Mouse (Mus musculus): ENCODE data around the gene Dnaja3. TPM values are rescaled to one million over a fixed set of nuclear protein-coding genes. Genes with fewer than 3 reads are reported as not detected.

Dnaja3 gene
- polyA plus RNA-seq, 1 experiment: 64.0 TPM

GRCm38 (mm10) chr16:4647651-4648141 is 7.9 kb downstream of the Dnaja3 start:
- H3K27me3 ChIP-seq (ENCODE audit: control insufficient read depth, insufficient read depth, low read length): no peaks in the 10 kb centered on the region
- WGBS: 76% methylated on average over 13 of the region's 13 CpGs
- H3K27ac ChIP-seq (ENCODE audit: insufficient read depth, low read length): no peak overlapping the region

GRCm38 (mm10) chr16:4648416-4649023 is 8.7 kb downstream of the Dnaja3 start:
- Histone ChIP-seq H3K4me1 (ENCODE audit: control insufficient read depth, insufficient read depth, low read length) (peaks cover 26% of the 10 kb centered on the region), H3K27me3 (ENCODE audit: control insufficient read depth, insufficient read depth, low read length) (no peaks in the 10 kb centered on the region), H3K27ac (ENCODE audit: insufficient read depth, low read length) (no peak overlapping the region), H3K4me3 (replicated peaks; ENCODE audit: insufficient read depth, low read depth, low read length) (no peak overlapping the region)
- 85% methylated on average over 28 of the region's 28 CpGs for WGBS
- peak in 1 of 2 experiments; percentile 14 for DNase-seq
- TF ChIP-seq POLR2A (IDR thresholded peaks at IDR 0.05; ENCODE audit: borderline replicate concordance, insufficient read depth, low read length): no peak
- no peak for TF ChIP-seq CTCF (IDR thresholded peaks at IDR 0.05; ENCODE audit: borderline replicate concordance, insufficient read depth, low read depth, low read length)

More at GRCm38 (mm10) chr16:4647651-4648141, 7.9 kb downstream of the Dnaja3 start:
- DNase-seq: peak in 1 of 2 experiments; percentile 12
- Histone ChIP-seq H3K4me1 (ENCODE audit: control insufficient read depth, insufficient read depth, low read length) (peaks cover 26% of the 10 kb centered on the region), H3K4me3 (replicated peaks; ENCODE audit: insufficient read depth, low read depth, low read length) (no peak overlapping the region)
- TF ChIP-seq CTCF (IDR thresholded peaks at IDR 0.05; ENCODE audit: borderline replicate concordance, insufficient read depth, low read depth, low read length): no peak
- TF ChIP-seq POLR2A (IDR thresholded peaks at IDR 0.05; ENCODE audit: borderline replicate concordance, insufficient read depth, low read length): no peak

GRCm38 (mm10) chr16:4649211-4649610 is 9.4 kb downstream of the Dnaja3 start:
- no peak overlapping the region for H3K4me3 ChIP-seq (replicated peaks; ENCODE audit: insufficient read depth, low read depth, low read length)
- WGBS: 82% methylated on average over 5 of the region's 5 CpGs
- no peaks in the 10 kb centered on the region for H3K27me3 ChIP-seq (ENCODE audit: control insufficient read depth, insufficient read depth, low read length)
- H3K27ac ChIP-seq (ENCODE audit: insufficient read depth, low read length): no peak overlapping the region
- peaks cover 25% of the 10 kb centered on the region for H3K4me1 ChIP-seq (ENCODE audit: control insufficient read depth, insufficient read depth, low read length)
- no peak for DNase-seq
- no peak for TF ChIP-seq POLR2A (IDR thresholded peaks at IDR 0.05; ENCODE audit: borderline replicate concordance, insufficient read depth, low read length)
- no peak for TF ChIP-seq CTCF (IDR thresholded peaks at IDR 0.05; ENCODE audit: borderline replicate concordance, insufficient read depth, low read depth, low read length)

GRCm38 (mm10) chr16:4649692-4650091 is 9.9 kb downstream of the Dnaja3 start:
- Histone ChIP-seq H3K27ac (ENCODE audit: insufficient read depth, low read length) (no peak overlapping the region), H3K27me3 (ENCODE audit: control insufficient read depth, insufficient read depth, low read length) (no peaks in the 10 kb centered on the region), H3K4me3 (replicated peaks; ENCODE audit: insufficient read depth, low read depth, low read length) (no peak overlapping the region), H3K4me1 (ENCODE audit: control insufficient read depth, insufficient read depth, low read length) (peaks cover 26% of the 10 kb centered on the region)
- WGBS: 93% methylated on average over 11 of the region's 11 CpGs
- TF ChIP-seq POLR2A (IDR thresholded peaks at IDR 0.05; ENCODE audit: borderline replicate concordance, insufficient read depth, low read length) (no peak), CTCF (IDR thresholded peaks at IDR 0.05; ENCODE audit: borderline replicate concordance, insufficient read depth, low read depth, low read length) (no peak)
- peak in 1 of 2 experiments; percentile 11 for DNase-seq

- Histone ChIP-seq H3K27me3 (ENCODE audit: control insufficient read depth, insufficient read depth, low read length) (no peaks in the 10 kb centered on the region), H3K4me3 (replicated peaks; ENCODE audit: insufficient read depth, low read depth, low read length) (no peak overlapping the region), H3K27ac (ENCODE audit: insufficient read depth, low read length) (no peak overlapping the region), H3K4me1 (ENCODE audit: control insufficient read depth, insufficient read depth, low read length) (peaks cover 30% of the 10 kb centered on the region)
- TF ChIP-seq POLR2A (IDR thresholded peaks at IDR 0.05; ENCODE audit: borderline replicate concordance, insufficient read depth, low read length) (no peak), CTCF (IDR thresholded peaks at IDR 0.05; ENCODE audit: borderline replicate concordance, insufficient read depth, low read depth, low read length) (no peak)
- 97% methylated on average over 3 of the region's 3 CpGs for WGBS
- DNase-seq: no peak
Observed at GRCm38 (mm10) chr16:4650161-4650560, 10.4 kb downstream of the Dnaja3 start.

GRCm38 (mm10) chr16:4651081-4651480 is 11.3 kb downstream of the Dnaja3 start:
- no peak overlapping the region for H3K27ac ChIP-seq (ENCODE audit: insufficient read depth, low read length)
- H3K4me1 ChIP-seq (ENCODE audit: control insufficient read depth, insufficient read depth, low read length): peaks cover 39% of the 10 kb centered on the region
- DNase-seq: no peak
- 96% methylated on average over 1 of the region's 1 CpGs for WGBS
- no peak overlapping the region for H3K4me3 ChIP-seq (replicated peaks; ENCODE audit: insufficient read depth, low read depth, low read length)
- TF ChIP-seq POLR2A (IDR thresholded peaks at IDR 0.05; ENCODE audit: borderline replicate concordance, insufficient read depth, low read length): no peak
- H3K27me3 ChIP-seq (ENCODE audit: control insufficient read depth, insufficient read depth, low read length): no peaks in the 10 kb centered on the region

- TF ChIP-seq CTCF (IDR thresholded peaks at IDR 0.05; ENCODE audit: borderline replicate concordance, insufficient read depth, low read depth, low read length) (no peak), POLR2A (IDR thresholded peaks at IDR 0.05; ENCODE audit: borderline replicate concordance, insufficient read depth, low read length) (no peak)
- DNase-seq: peak in 1 of 2 experiments; percentile 14
- Histone ChIP-seq H3K4me1 (ENCODE audit: control insufficient read depth, insufficient read depth, low read length) (peaks cover 44% of the 10 kb centered on the region), H3K27me3 (ENCODE audit: control insufficient read depth, insufficient read depth, low read length) (no peaks in the 10 kb centered on the region), H3K27ac (ENCODE audit: insufficient read depth, low read length) (no peak overlapping the region), H3K4me3 (replicated peaks; ENCODE audit: insufficient read depth, low read depth, low read length) (no peak overlapping the region)
- 96% methylated on average over 7 of the region's 7 CpGs for WGBS
Observed at GRCm38 (mm10) chr16:4651624-4652023, 11.8 kb downstream of the Dnaja3 start.

- H3K27me3 ChIP-seq (ENCODE audit: control insufficient read depth, insufficient read depth, low read length): no peaks in the 10 kb centered on the region
- no peak overlapping the region for H3K27ac ChIP-seq (ENCODE audit: insufficient read depth, low read length)
- no peak overlapping the region for H3K4me3 ChIP-seq (replicated peaks; ENCODE audit: insufficient read depth, low read depth, low read length)
- TF ChIP-seq POLR2A (IDR thresholded peaks at IDR 0.05; ENCODE audit: borderline replicate concordance, insufficient read depth, low read length): no peak
- TF ChIP-seq CTCF (IDR thresholded peaks at IDR 0.05; ENCODE audit: borderline replicate concordance, insufficient read depth, low read depth, low read length): no peak
- DNase-seq: peak; percentile 77 to 88
- peaks cover 44% of the 10 kb centered on the region for H3K4me1 ChIP-seq (ENCODE audit: control insufficient read depth, insufficient read depth, low read length)
- WGBS: 24% methylated on average over 4 of the region's 4 CpGs
Observed at GRCm38 (mm10) chr16:4652707-4653416, 13.1 kb downstream of the Dnaja3 start.

Data from cerebellum, adult 2 months (tissue).